Mouse (Mus musculus) fibroblast of lung, adult 2 months (primary cell): ENCODE results near the gene Evi5.

Source experiments
- DNase-seq: peaks from one replicate; pipeline ENCODE4 v3.0.0-alpha.2; 2011; ENCODE audit warnings: low read depth

The Evi5 gene

GRCm38 (mm10) chr5:107807496-107807895 is 67.4 kb downstream of the Evi5 start:
- no peak for DNase-seq

DNA sequence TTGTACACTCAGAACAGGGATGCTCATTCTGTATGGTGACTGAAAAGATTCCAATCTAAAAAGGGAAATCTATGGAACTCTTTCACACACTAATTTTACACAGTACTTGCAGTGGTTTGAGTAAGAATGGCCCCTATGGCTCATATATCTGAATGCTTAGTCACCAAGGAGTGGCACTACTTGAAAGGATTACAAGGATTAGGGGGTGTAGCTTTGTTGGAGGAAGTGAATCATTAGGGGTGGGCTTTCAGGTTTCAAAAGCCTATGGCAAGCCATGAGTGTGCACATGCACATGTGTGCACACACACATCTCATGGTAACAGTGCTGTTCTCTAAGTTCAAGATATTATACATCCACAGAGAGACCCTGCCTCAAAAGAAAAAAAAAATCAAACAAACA is 72.3 kb downstream of the Evi5 start:
- DNase-seq: no peak

- no peak for DNase-seq
These were observed 73.7 kb downstream of the Evi5 start for GRCm38 (mm10) chr5:107801234-107801633.

GRCm38 (mm10) chr5:107798290-107798689 is 76.6 kb downstream of the Evi5 start:
- no peak for DNase-seq

DNA sequence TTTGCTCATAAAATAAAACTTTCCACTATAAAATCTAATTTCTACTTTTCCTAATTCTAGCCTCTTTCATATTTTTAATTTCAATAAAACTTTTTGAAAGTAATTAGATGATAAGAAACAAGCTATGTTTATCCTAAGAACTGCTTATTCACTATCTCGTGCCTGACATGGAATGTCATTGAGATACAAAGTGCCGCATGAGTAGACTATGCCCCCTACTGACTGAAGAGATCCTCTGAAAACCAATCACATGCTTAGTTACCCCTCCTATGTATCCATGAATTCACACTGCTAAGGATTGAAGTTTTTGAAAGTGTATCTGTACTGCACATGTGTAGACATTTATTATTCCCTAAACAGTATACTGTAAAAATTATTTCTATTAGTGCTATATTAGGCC is 81.0 kb downstream of the Evi5 start:
- no peak for DNase-seq

DNA sequence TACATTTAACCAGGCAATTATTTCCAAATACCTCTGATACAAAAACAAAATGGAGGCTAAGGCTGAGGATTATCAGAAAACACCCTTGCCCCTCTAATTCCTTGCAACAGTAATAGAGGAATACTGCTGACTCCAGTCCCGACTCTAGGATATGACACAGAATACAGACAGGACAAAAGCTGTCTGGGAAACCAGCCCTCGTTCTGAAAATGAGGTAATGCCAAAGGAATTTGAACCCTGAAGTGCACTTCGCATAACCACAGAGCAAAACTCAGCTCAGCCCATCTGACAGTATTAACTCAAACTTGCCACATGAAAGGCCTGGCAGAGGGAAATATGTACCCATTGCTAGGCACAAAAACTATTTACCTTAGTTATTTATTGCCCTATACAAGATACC is 81.6 kb downstream of the Evi5 start:
- DNase-seq: peak; percentile 56

DNA sequence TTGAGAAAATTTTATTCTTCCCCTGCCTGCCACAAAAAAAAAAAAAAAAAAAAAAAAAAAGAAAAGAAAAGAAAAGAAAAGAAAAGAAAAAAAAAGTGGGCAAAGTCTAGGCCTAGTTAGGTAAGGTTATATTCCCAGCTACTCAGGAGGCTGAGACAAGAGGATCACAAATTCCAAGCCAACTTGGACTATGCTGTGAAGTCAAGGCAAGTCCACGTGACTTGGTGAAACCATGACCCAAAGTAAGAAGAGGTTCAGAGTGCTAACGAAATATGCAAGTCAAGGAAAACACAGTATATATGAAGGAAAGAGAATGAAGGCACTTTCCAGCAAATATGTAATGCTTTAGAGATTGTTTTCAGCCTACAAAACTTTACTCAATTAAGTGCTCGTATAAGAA is 82.4 kb downstream of the Evi5 start:
- DNase-seq: no peak

- DNase-seq: no peak
These were observed 82.9 kb downstream of the Evi5 start for GRCm38 (mm10) chr5:107791966-107792365.

DNA sequence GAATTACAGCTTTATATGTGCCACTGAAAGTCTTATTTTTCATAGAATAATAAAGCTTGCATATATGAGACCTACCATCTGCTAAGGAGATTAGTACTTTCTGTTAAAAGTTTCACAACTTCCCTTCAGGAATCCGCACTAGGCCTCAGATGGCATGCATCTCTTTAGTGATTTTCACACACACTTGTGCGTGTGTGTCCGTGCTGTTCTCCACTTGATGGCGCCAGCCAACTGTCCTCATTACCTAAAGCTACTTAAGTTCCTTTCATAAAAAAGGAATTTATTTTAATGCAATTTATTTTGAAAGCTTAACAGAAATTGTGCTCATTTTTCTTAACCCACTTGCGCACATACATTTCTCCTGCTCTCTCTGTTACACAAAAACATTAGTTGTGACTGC is 85.4 kb downstream of the Evi5 start:
- no peak for DNase-seq

DNA sequence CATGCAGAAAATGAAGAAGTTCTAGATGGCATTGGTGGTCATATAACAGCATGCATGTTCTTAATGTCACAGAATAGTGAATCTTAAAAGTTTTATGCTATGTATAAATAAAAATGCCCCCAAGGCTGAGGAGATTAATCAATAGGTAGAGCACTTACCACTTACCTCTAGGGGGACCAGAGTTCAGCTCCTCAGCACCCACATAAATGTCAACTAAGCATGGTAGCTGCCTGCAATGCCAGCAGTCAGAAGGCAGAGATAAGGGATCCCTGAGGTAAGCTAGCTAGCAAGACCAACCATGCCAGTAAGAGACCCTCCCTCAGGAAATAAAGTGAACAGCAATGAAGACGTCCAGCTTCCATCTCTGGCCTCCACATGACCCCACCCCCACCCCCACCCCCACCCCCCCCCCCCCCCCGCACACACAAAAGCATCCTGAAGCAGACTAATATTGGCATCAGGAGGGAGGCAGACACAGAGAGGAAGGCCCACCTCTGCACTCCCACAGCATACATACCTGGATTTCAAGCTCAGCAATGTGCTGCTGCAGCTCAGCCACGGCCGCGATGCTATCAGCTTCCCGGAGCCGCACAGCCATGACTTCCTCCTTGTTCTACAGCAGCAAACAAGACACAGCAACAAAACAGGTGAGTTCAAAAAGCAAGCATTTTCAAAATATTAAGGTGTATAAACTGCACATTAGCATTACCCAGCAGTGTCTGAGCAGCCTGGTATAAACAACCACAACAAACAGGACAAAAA is 87.0 kb downstream of the Evi5 start:
- no peak for DNase-seq

DNA sequence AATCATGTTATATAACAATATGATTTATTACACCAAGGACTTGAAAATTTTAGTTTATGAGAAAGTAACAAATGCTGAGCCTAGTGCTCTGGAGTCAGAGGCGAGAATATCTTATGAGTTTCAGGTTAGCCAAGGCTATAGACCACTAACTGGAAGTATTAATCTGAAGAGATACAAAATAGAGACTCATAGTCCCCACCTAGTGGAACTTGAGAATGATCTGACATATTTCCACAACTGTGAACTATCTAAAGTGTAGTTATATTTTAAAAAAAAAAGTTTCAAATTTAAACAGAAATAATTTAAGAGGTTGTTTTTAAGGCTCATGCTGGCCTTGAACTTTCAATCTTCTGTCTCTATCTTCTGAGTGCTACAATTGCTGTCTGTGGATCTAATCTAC is 92.5 kb downstream of the Evi5 start:
- DNase-seq: no peak

DNA sequence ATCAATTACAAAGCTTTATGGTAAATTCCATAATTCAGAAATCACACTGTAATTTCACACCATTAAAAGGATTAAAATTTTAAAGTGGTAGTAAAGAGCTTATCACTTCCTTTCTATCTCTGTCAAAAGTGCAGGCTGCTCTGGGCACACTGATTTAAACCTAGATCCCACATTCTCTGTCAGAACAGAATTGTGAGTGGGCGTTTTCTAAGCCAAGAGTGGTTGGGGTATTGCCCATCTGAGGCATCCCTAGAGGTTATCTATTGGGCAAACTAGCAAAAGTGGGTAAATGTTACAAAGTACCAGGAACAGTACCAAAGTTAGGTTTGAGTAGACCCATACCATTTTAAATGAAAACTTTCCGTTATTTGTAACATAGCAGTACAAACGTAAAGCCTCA is 96.1 kb downstream of the Evi5 start:
- no peak for DNase-seq

- DNase-seq: no peak
These were observed 97.4 kb downstream of the Evi5 start for GRCm38 (mm10) chr5:107777545-107777830.

DNA sequence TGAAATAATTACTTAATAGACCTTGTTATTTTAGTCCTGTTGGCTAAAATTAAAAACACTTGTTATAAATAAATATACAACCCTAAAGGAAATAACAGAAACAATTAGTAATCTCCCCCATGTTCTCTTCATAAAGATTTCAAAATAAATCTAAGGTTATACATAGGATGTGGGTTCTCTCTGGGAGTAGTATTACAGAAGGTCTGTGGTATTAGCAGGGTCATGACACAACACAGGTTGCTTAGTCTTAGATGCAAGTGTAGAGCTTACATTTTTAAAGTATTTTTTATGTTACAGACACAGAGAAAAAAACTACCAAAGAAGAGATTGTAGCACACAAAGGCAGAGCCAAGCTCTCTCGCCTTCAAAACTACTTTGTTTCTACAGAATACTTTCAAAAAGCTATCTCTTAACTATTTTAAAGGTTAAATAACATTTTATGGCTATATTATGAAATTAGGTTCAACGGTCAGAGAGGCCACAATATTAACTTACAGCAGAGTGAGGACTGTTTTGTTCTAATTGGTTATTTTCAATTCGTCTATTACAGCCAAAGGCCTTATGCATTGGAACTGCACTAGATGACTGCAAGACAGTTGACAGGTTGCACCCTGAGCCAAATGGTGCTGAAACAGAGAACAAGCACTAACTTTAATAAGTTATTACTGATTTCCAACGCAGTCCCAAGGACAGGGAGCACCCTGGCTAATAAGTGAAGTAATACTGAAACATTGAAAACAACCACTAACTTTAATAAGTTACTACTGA is 97.9 kb downstream of the Evi5 start:
- DNase-seq: no peak

GRCm38 (mm10) chr5:107775875-107776274 is 99.0 kb downstream of the Evi5 start:
- no peak for DNase-seq

DNA sequence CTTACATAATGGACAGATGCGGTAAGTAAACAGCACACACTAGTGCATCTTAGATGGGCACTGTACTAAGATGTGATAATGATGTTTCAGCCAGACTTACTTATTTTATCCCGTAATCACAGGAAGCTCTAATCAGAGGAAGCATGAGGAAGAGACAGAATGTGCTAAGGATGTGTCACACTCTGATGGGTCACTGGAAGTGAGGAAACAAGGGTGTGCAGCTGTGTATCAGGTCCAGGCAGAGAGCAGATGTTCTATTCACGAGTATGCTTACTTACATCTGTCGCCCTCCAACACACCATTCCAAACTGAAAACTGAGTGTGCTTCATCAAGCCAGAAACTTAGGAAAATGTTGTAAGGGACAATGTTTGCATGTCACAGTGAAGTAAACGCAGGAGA is 102.9 kb downstream of the Evi5 start:
- DNase-seq: no peak

GRCm38 (mm10) chr5:107768224-107768623 is 106.7 kb downstream of the Evi5 start:
- no peak for DNase-seq

- DNase-seq: no peak
These were observed 109.0 kb downstream of the Evi5 start for GRCm38 (mm10) chr5:107765946-107766345.

GRCm38 (mm10) chr5:107764486-107764885 is 110.4 kb downstream of the Evi5 start:
- DNase-seq: no peak

GRCm38 (mm10) chr5:107763674-107764073 is 111.2 kb downstream of the Evi5 start:
- no peak for DNase-seq

GRCm38 (mm10) chr5:107759121-107759520 is 115.8 kb downstream of the Evi5 start:
- no peak for DNase-seq

GRCm38 (mm10) chr5:107756072-107756471 is 118.8 kb downstream of the Evi5 start:
- DNase-seq: no peak

DNA sequence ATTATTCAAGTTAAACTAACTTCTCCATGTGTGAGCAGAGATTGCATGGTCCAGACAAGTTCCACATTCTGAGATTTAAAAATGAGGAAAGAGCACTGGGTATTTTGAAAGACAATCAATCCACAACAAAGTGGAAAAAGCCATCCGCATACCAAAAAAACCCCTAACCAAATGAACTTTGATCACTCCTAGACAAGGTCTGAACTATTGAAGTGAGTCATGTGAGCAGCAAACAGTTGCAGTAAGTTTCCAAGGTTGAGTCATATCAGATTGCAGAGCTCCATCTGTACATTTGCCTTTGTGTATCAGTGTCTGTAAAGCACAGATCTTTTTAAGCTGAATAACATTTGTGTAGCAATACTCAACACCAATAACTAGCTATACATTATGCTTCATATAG is 120.2 kb downstream of the Evi5 start:
- no peak for DNase-seq

GRCm38 (mm10) chr5:107753656-107754055 is 121.3 kb downstream of the Evi5 start:
- DNase-seq: no peak
